Mouse (Mus musculus) gastrocnemius, postnatal 10 days (tissue): Measurements from ENCODE around the gene Dut. TPM values are rescaled to one million over a fixed set of nuclear protein-coding genes. Genes with fewer than 3 reads are reported as not detected.
"Not testable (repeated sequence)": the region's sequence is repeated elsewhere in the genome, so short reads cannot be mapped to it uniquely, and the experiment has no call there.

Source experiments
- DNase-seq: peaks from one replicate; pipeline ENCODE4 v3.0.0; 2021; ENCODE audit warnings: mixed read lengths
- total RNA-seq, 2 experiments: library from RNA; stranded (reverse); gene quantifications; 2 replicates each; pipeline ENCODE4 v1.2.3; 2021

Dut gene
- total RNA-seq, 2 experiments from 2014 or later, result 20.9 to 21.0 TPM

DNA sequence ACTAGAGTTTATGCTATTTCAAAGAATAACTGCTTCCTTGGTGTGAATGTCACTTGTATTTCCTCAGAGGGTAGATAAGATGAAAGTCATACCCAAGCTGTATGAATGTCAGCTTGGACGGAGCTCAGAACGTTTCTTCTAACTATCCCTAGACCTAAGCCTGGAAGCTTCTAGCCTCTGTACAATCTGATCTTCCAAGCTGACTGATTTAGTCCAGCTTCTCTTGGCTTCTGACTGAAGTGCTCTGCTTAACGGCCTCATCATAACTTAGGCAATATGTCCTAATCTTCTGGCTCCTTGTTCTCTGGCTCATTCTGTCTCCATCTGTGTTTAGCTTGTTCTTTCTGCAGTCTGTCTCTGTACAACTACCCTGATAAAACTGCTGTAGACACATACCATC lies 7.6 kb downstream of the Dut start:
- no peak for DNase-seq

DNA sequence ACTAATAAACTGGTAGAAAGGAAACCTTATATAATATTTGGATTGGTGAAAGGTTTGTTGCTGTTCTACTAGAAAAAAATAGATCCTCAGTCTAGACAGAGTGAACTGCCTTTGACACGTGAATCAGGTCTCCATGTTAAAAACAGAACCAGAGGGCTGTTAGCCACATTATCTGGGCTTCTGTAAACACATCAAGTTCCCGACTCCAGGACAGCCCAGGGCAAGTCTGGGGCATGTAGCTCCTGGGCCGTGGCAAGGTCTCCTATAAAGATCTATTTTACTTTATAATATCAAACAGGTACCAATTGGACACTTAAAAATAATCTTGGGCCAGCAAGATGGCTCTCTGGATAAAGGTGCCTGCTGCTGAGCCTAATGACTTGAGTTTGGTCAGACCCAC lies 8.9 kb downstream of the Dut start:
- DNase-seq, result no peak

- DNase-seq, result no peak
Measured at GRCm38 (mm10) chr2:125259230-125260120, 12.5 kb downstream of the Dut start.

DNA sequence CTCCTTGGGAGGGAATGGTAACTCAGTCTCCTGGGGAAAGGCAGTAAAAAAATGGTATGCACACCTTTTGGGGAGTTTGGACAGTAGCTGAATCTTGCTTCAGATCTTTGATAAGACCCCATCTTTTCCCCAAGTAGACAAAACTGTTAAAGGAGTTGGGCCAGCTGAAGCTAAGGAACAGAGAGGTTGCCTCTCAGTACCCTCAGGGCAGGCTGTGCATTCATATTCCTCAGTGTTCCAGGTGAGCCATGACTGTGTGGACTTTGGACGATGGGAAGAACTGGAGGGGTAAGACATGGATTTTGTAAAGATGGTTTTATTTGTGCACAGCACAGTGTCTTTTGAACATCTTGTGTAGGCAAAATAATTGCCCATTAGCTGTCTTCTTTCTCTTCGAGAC lies 13.3 kb downstream of the Dut start:
- no peak for DNase-seq

GRCm38 (mm10) chr2:125263056-125263455 lies 16.1 kb downstream of the Dut start:
- DNase-seq, result peak; percentile 21

DNA sequence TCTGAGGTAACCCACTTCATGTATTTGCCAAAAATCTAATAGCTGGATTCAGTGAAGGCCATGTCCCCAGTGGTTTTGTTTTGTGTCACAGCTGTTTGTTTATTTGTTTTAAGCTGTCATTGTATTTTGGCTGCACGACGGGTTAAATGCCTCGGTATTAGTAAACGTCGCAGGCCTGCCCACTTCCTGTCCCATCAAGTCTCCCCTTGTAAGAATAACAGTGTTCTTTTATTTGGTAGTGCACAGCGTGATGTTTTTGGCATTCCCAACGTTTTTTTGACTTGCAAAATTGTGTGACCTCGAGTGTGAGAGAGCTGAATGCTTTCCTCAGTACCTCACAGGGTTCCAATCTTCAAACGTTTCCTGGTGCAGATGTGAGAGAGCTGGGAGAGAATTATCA lies 16.8 kb downstream of the Dut start:
- DNase-seq, result no peak

- DNase-seq, result no peak
Measured at GRCm38 (mm10) chr2:125268876-125269275, 21.9 kb downstream of the Dut start.

GRCm38 (mm10) chr2:125275617-125276016 lies 28.6 kb downstream of the Dut start:
- DNase-seq, result no peak

- no peak for DNase-seq
Measured at GRCm38 (mm10) chr2:125276692-125277091, 29.7 kb downstream of the Dut start.

- DNase-seq, result no peak
Measured at GRCm38 (mm10) chr2:125278474-125278873, 31.5 kb downstream of the Dut start.

DNA sequence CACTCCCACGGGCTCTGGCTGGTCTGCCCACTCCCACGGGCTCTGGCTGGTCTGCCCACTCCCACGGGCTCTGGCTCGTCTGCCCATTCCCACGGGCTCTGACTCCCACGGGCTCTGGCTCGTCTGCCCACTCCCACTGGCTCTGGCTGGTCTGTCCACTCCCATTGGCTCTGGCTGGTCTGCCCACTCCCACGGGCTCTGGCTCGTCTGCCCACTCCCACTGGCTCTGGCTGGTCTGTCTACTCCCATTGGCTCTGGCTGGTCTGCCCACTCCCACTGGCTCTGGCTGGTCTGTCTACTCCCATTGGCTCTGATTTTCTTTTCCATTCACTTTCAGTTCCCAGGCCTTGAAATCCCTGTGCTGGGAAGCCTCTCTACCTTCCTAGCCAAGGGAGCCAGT lies 33.0 kb downstream of the Dut start:
- DNase-seq, result not testable (repeated sequence)

DNA sequence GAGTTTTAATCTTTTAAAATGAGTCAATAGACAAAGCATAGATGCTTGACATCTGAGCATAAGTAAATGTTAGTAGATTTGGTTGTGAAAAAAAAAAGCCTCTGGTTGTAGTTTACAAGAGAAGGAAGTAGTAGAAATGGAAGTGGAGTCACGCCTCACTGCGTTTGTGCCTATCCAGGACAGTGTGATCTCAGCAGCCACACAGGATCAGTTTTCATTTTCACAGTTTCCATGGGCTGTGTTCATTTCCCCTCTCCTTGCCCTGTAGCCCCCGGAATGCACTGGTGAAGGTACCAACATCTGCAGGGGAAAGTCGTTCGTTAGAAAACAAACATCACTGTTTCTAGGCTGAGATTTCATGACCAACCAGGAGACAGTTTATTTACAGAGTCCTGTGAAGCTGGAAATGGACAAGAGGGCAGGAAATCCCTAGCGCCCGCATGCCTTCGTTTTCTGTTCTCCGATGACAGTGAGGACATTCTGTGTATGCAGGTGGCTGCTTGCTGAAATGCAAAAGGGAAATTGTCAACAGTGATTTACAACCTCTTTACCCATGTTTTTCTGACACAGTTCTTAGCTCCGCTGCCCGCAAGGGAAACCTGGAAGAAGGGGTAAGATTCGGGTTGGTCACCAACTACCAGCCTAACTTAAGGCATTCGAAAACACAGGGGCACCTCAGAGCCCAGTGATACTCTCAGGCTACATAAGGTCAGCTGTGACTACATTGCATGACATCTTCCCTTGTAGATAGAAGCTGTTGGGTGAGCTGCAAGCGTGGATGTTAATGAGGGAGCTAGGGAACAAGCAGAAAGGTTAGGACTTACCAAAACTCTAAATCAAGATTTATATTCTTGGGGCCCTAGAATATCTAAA lies 35.6 kb downstream of the Dut start:
- DNase-seq, result no peak

DNA sequence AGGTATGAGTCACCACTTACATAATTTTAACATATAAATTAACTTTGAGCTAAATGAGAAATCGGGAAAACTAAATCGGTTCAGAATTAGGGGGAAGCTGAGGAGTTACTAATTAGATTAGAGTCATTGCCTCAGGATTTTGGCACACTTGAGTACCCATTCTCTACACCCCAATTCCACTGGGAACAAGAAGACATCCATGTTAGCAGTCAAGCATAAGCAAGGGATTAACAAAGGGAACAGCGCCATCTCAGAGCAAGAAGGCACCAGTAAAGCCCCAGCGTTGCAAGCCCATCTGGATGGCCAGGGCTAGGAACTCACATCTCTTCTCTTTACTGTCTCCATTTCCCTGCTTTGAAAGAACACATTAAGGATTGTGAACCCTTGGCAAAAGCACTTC lies 38.8 kb downstream of the Dut start:
- no peak for DNase-seq

GRCm38 (mm10) chr2:125290197-125290965 lies 43.4 kb downstream of the Dut start:
- DNase-seq, result peak; percentile 45

- no peak for DNase-seq
Measured at GRCm38 (mm10) chr2:125291101-125291500, 44.1 kb downstream of the Dut start.

GRCm38 (mm10) chr2:125292616-125293015 lies 45.6 kb downstream of the Dut start:
- DNase-seq, result no peak

GRCm38 (mm10) chr2:125293969-125294491 lies 47.0 kb downstream of the Dut start:
- no peak for DNase-seq

DNA sequence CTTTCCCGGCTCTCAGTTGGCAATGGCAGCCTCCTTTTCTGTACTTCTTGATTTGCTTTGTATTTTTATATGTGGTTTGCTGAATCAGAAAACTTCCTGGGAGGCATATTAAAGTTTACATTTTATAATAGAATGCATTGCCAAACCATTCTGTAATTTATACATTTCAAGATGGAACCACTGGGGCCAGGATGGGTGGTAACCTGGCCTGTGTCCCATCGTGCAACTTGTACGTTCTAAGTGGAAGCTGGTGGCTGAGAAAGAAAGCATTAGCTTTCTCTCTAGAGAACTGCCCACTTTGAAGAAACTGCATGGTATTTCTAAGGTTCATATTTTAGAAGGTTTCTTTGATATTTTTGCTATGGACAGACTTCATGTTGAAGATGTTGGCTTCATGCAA lies 48.5 kb downstream of the Dut start:
- no peak for DNase-seq

- no peak for DNase-seq
Measured at GRCm38 (mm10) chr2:125298841-125299240, 51.9 kb downstream of the Dut start.

DNA sequence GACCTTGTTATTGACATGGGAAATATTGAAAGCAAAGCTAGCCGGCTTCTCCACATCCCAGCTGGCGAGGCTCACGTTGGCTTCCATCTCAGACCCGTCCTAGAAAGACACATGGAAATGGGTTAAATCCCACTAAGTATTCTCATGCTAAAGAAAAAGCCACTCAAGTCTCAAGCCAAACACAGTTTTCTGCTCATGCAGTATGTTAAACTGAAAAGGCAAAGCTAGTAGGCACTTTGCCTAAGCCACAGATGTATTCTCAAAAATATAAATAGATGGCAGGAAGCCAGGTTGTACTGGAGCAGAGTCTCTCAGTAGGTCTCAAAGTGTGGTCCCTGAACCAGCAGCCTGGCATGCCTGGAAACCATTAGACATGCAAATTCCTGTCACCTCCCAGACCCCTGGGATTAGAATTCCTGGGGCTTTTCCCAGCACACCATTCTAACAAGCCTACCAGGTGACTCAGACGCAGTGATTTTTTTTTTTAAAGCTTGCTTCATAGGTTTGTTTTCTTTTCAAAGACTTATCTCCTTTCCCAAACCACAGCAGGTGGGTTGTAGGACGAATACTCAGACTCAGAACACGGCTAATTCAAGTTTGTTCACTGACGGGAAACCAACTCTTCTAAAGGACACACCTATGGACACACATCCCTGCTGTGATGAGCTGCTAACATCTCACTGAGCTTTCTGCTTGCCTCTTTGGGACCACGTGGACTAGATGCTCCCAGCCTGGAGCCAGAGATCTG lies 55.1 kb downstream of the Dut start:
- no peak for DNase-seq

- no peak for DNase-seq
Measured at GRCm38 (mm10) chr2:125302625-125302924, 55.6 kb downstream of the Dut start.
